Mouse (Mus musculus) induced T-regulatory cell, adult 2 months (primary cell): ENCODE results near the gene Pttg1ip.

Experiments used
- DNase-seq: peaks from one replicate; pipeline ENCODE4 v3.0.0-alpha.2; 2012; ENCODE audit warnings: low read depth

The Pttg1ip gene

GRCm38 (mm10) chr10:77569481-77569880 is 12.0 kb upstream of the Pttg1ip start:
- DNase-seq: no peak

GRCm38 (mm10) chr10:77569973-77570658 is 11.4 kb upstream of the Pttg1ip start:
- DNase-seq: no peak

GRCm38 (mm10) chr10:77572225-77572624 is 9.3 kb upstream of the Pttg1ip start:
- peak; percentile 46 for DNase-seq

- DNase-seq: no peak
These were observed 8.4 kb upstream of the Pttg1ip start for GRCm38 (mm10) chr10:77573162-77573561.

- no peak for DNase-seq
These were observed 1.2 kb upstream of the Pttg1ip start for GRCm38 (mm10) chr10:77580027-77580920.

GRCm38 (mm10) chr10:77581023-77581407 is 505 bp upstream of the Pttg1ip start:
- DNase-seq: no peak

GRCm38 (mm10) chr10:77582285-77582618 is 732 bp downstream of the Pttg1ip start:
- no peak for DNase-seq

- peak; percentile 50 for DNase-seq
These were observed 2.4 kb downstream of the Pttg1ip start for GRCm38 (mm10) chr10:77583795-77584422.

GRCm38 (mm10) chr10:77586637-77587036 is 5.1 kb downstream of the Pttg1ip start:
- DNase-seq: no peak

- DNase-seq: no peak
These were observed 5.7 kb downstream of the Pttg1ip start for GRCm38 (mm10) chr10:77587091-77587775.

GRCm38 (mm10) chr10:77588036-77588435 is 6.5 kb downstream of the Pttg1ip start:
- no peak for DNase-seq

GRCm38 (mm10) chr10:77589117-77589516 is 7.6 kb downstream of the Pttg1ip start:
- DNase-seq: no peak

GRCm38 (mm10) chr10:77589749-77590148 is 8.2 kb downstream of the Pttg1ip start:
- DNase-seq: no peak

GRCm38 (mm10) chr10:77590812-77591211 is 9.3 kb downstream of the Pttg1ip start:
- peak; percentile 85 for DNase-seq

GRCm38 (mm10) chr10:77591546-77591945 is 10.0 kb downstream of the Pttg1ip start:
- DNase-seq: no peak

GRCm38 (mm10) chr10:77596060-77596459 is 14.5 kb downstream of the Pttg1ip start:
- DNase-seq: no peak

- no peak for DNase-seq
These were observed 21.5 kb downstream of the Pttg1ip start for GRCm38 (mm10) chr10:77603021-77603420.

- peak; percentile 56 for DNase-seq
These were observed 22.6 kb downstream of the Pttg1ip start for GRCm38 (mm10) chr10:77604111-77604510.

- DNase-seq: no peak
These were observed 23.4 kb downstream of the Pttg1ip start for GRCm38 (mm10) chr10:77604958-77605357.

GRCm38 (mm10) chr10:77605368-77605767 is 23.8 kb downstream of the Pttg1ip start:
- DNase-seq: peak; percentile 83

- peak; percentile 97 for DNase-seq
These were observed 24.6 kb downstream of the Pttg1ip start, which contains the start of the genes Sumo3 and Gm49325 for GRCm38 (mm10) chr10:77605908-77606826. Sumo3 (plus strand) TSS chr10:77606097. Gm49325 (plus strand) TSS chr10:77606197.
